Mouse (Mus musculus) retina, postnatal 1 day (tissue): ENCODE data around the gene Shc1.

Experiments used
- DNase-seq: peaks from one replicate; pipeline ENCODE4 v3.0.0-alpha.2; 2012

The Shc1 gene

DNA sequence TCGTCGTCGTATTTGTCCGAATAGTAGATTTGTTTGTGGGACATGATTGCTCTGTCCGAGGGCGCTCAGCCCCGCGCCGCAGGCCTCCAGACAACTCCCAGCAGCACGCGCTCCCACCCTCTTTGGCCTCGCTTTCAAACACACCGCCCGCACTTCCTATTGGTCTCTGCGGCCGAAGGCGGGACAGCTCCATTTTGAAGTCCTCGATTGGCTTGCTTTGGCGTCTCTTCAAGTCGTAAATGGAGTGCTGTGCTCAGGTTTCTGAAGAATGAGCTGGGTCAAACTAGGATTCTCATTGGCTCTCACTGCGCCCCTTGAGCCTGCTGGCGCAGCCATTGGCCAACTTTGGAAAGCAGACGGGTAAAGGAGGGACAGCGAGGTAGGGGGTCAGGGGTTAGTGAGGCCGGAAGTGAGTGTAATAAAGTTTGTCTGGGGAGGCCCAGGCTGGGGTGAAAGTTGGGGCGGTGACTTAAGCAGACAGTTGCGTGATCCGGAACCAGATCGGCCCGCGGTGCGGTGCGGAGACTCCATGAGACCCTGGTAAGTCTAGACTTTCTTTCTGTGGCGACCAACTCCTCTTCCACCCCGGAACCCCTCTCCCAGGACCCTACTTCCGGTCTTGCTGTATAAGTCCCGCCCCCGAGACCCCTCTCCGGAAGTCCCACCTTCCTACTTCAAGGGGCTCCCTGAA, at the start of gene Shc1, which contains the start of gene Cks1b:
Gene Shc1, plus strand, starts transcription at position 274 of the 691 bp plus-strand sequence.
Gene Cks1b, minus strand, starts transcription at position 214 of the 691 bp plus-strand sequence.
- peak; percentile 100 for DNase-seq

DNA sequence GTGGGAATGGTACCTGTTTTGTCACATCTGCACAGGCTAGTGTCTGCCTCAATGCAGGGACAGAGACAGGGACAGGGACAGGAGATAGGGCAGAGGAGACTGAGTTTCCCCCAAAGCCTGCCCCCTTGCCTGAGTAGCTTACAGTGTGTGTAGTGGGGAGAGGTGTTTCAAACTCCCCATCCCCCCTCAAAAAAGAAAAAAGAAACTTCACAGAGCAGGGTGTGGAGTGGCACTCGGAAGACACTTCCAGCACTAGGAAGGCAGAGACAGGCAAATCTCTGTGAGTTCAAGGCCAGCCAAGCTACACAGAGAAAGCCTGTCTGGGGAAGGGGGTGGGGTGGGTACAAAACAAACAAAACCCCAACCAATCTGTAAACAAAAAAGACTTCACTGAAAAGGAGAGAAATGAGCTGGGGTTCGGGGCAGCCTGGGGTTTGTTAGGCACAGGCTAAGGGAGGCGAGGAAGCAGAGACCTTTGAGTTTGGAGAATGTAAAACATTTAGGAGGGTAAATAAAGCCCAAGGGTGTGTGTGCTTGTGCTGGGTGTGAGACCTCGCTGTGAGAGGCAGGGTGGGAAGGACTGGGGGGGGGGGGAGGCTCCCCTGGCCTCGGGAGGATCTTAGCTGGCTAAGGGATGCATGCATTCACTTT, 44.5 kb upstream of the Shc1 start:
- DNase-seq = no peak

DNA sequence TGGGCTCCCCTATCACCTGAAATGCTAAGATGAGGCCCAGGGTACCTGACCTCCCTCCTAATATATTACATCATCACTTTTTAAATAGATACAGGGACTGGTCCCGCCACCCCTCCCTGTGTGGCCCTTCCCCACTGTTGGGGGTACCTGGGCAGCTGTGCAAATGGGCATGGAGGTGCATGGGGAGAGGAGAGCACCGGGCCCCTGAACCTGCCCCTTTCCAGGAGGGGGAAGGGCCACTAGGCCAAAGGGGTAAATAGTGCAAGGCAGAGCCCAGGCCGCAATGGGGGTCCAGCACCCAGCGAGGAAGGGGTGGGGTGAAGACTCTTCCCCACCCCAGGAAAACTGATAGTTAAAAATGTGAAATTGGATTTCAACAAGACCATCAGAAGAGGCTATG, 40.4 kb upstream of the Shc1 start:
- DNase-seq = no peak

DNA sequence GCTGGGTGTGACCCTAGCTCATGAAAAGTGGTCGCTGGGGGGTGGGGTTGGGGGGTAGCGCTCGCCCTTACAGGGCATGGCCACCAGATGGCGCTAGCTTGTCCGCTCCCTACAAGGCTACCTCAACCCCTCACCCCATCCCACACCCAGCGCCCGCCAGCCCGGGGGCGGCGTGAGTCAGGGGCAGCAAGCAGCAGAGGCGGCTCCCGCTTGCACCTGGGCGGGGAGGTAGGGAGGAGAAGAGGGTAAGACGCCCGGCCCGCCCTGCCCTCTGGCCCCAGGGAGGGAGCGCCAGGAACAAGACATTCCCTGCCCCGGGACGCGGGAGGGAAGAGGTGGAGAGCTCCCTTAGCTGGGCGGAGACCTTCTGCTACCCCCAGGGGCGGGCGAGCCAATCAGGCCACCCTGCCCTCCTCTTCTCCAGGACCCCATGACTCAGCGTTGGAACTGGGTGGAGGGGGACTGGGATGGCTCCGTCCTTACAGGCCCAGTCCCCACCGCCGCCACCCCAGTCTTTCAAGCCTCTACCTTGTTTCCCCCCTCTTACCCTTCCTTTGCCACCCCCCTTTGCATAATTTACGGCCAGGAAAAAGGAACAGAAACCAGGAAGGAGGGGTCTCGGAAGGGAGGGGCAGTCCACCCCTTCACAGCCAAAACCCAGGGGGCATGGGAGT, 39.7 kb upstream of the Shc1 start:
- peak; percentile 90 for DNase-seq

DNA sequence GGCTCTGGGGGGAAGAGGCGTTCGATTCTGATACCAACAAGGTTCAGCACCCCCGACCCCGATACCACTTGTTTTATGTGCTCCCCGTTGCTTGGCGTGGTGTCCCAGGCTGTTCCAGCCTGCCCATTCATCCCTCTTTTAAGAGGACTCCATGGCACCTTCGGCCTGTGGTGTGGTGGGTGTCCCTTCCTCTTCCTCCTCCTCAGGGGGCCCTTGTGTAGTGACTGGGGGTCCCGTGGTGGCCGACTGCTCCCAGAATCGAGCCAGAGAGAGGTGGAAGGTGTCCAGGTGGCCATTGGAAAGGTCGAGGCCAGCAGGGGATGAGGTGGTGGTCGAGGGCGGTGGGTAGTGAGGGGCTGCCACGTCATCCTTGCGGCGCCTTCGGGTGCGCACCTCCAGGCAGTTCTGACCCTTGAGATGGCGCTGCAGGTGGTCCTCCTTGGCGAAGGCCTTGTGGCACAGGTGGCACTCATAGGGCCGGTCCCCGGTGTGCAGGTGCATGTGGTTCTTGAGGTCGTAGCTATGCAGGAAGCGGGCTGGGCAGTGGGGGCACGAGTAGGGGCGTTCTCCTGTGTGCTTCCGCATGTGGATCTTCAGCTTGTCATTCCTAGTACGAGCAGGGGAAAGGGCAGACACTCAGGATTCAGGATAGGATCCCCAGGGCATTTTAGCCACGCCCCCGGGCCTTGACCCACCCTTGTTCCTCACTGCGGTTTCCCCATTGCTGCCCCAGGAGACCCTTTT, 38.7 kb upstream of the Shc1 start:
- no peak for DNase-seq

DNA sequence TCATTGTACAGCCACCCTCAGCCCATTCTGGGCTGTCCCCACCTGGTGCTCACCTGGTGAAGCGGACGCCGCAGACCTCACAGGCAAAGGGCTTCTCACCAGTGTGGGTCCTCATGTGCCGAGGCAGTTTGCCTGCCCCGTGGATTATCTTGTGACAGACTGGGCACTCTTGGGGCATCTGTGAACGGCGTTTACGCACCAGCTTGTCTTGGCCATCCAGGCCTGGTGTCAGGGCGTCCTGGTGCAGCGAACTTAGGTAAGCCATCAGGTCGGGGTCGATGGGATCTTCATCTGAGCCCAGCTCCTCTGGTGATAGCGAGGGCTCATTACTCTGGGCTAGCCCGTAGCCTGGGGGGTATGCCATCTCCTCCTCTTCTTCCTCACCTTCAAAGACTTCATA, 38.0 kb upstream of the Shc1 start:
- DNase-seq = no peak

DNA sequence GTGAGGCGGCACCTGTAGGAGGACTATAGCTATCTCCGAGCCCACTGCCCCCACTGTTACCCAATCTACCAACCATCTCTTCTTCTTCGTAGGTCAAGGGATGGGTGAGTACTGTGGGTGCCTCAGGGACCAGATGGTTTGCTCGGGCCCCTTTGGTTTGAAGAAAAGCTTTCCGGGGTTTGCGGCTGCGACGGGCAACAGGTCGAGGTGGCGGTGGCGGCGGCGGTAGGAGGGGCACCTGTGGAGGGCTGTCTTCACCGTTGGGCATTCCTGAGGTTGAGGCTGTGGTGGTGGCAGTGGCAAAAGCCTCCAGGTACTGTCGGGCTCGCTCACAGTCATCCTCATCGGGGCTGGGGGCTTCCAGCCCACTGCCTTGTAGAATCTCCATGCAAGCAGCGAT, 37.5 kb upstream of the Shc1 start:
- no peak for DNase-seq

DNA sequence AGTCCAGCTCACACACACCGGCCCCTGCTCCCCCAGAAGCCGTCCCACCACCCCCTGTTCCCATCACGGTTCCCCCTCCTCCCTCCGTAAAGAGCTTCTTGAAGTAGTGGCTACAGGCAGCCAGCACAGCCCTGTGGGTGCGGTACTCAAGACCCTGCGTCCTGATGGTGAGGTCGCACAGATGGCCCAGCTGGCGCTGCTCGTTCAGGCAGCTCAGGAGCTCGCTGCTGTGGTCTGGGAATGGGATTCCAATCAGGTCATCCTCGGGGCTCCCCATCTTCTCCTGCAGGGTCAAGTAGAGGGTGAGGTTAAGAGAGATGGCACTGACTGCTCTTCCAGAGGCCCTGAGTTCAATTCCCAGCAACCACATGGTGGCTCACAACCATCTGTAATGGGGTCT, 37.0 kb upstream of the Shc1 start:
- no peak for DNase-seq

DNA sequence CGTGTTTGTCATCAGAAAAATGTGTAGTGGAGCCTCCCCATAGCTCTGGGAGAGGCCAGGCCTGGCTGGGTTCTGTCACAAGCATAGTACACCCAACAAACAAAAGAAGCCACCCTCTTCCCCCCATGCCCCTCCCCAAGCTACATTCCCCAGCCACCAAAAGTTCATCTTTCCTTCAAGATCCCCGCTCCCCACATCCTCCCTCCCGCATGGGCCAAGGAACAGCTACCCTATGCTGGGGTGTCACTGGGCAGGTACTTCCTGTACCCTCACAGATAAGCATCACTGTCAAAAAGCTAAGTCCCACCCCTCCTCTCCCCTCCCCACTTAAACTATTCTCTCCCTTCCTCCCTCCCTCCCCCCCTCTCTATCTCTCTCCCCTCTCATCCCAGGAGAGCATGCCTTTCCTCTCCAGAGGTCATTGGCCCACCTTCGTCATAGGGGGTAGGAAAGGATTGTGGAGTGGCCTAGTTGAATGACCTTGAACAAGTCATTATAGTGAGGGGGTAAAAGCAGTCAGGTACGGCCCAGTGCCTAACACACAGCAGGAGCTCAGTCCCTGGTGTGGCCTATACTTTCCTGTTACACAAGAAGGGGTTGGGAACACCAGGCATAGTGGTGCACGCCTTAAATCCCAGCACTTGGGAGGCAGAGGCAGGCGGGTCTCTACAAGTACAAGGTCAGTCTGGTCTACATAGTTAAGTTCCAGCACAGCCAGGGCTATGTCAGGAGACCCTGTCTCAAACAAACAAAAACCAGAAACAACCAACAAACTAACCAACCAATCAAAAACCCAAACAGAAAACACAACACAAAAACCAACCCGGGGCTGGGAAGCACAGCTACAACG, 36.0 kb upstream of the Shc1 start:
- DNase-seq = no peak

DNA sequence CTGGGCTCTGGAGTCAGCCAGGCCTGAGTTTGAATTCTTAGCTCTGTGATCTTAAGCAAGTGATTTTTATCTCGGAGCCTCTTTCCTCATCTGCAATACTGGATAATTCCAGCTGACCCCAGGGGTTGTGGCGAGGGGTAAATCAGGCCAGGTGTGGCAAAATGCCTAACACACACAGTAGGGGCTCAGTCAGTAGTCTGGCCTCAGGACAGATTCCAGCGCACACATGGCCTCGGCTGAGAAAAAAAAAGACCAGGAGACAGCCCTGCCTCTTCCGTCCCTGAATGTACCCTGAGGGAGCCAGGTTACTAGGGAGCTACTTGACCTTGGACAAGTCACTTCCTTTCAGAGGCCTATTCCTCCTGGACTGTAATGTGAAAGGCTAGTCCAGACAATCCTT, 35.3 kb upstream of the Shc1 start:
- no peak for DNase-seq

DNA sequence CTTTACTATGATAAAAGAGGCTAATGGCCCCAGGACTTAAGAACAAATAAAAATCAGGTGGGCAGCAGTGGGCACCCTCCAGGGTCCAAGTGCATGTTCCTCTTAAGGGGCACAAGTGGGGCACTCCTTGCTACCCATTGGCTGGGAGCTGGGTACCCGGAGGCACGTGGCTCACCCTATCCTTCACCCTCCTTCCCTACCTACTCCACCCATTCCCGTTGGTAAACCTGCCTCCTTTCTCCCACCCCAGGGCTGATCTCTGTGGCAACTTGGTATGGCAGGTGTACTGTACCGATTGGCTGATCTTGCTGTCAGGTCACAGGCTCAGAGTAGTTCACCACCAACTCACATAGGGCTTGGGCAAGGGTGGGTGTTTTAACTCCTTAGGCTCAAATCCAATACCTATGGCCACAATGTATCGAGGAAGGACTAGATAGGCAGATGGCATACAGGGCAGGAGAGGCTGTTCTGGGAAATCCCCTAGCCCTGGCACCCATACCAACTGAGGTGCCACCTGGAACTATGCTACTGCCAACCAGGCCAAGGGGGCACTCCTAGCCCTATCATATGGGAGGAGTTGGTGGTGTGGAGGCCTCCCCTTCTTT, 34.5 kb upstream of the Shc1 start:
- DNase-seq = no peak

DNA sequence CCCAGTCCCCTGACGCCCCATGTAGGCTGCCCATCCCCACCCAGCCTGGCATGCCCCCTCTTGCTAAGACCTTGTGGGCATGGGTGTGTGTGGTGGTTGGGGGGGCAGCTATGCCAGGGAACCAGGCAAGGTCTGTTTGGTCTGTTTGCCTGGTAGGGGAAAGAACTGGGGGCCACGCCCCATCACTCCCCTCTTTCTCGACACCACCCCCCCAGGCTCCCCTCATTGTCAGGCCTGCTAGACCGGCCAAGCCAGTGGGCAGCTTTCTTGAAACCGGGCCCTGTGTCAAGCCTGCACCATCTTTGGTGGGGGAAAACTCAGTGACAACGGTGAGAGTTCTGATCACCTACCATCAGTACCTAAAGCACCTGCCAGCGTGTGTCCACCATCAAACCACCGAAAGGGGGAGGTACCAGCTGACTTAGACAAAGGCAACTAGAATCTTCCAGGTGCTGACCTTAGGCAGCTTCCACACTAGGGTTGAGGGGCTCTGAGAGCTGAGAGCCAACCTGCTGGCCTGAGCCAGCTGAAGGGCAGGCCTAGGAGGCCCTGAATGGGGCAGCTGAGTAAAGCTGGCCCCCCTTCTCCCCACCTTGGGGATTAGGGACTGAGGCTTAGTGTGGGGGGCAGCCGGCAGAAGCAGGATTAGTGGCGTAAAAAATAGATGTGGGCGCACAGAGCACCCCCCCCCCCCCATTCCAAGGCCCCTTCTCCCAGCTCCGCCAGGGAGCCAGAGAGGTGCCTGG, 33.7 kb upstream of the Shc1 start:
- DNase-seq = peak; percentile 73

DNA sequence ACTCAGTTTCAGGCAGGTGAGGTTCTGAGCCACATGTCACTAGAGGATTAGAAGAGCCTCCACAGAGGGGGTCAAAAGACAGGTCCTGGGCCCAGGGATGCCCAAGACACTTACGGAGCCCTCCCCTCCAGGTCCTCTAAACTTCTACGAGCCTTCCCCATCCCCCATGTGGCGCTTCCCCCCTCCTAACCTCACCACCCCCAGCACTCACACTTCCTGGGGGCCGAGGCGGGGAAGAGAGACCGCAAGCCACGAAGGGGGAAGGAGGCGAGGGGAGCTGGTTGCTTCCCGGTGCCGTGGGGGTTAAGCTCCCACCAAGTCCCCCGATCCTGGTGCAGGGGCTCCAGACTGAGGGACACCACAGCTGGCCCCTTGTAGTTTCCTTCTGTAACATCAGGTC, 32.8 kb upstream of the Shc1 start:
- DNase-seq = no peak

DNA sequence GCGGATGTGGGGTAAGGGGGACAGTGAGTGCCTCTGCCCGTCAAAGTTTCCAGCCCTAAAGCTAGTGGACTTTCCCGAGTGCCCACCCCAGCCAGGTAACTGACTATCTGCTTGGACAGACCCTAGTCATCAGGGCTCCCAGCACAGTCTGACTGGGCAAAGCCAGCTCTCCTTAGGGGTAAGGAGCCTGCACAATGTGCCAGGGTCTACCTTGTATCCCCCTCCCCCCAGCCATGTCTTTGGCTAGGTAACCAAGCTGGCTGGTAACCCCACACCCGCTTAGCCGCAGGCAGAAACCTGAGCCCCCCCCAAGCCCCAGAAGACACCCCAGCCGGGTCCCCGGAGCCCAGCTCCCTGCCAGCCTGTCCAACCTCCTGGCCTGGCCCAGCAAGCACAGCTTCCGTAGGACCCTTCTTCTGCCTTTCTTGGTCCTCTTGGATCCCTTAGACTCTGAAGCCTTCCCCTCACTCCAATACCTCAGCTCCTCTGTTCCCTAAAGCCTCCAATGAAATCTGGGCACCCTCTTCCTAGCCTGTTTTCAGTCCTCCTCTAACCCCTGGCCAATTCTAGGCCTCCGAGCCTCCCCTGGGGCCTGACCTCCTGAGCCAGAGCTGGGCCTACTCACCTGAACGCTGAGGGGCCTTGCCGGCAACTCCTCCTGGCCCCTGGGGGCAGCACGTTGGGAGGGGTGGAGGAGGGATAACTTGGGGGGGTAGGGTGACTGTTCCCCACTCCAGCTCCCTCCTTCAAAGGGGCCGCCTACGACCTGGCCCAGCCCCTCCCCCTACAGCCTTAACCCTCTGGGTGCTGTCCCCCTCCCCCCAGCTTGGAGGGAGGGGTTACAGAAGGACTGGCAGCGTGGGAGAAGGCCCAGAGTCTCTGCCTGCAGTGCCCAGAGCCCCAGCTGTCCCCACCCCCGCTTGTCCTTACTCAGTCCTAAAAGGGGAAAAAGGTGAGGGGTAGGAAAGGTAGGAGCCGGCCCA, 31.5 kb upstream of the Shc1 start:
- DNase-seq = no peak

DNA sequence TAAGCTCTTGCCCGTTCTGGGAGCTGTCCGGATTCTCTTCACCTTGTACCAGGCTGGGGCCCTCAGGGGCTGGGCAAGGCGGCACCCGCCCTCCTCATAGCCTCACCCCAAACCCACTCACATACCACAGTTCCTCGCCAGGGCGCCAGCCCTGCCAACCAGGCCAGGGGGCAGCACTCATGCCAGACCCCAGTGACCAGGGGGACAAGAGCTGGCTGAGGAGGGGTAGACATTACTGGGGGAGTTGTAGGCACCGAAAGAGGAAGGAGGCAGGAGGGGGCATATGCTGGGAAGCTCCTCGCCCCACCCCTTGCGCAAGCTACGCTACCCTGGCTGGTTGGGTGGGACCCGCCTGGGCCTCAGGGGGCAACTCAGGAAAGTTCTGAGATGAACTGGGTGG, 30.6 kb upstream of the Shc1 start:
- no peak for DNase-seq

DNA sequence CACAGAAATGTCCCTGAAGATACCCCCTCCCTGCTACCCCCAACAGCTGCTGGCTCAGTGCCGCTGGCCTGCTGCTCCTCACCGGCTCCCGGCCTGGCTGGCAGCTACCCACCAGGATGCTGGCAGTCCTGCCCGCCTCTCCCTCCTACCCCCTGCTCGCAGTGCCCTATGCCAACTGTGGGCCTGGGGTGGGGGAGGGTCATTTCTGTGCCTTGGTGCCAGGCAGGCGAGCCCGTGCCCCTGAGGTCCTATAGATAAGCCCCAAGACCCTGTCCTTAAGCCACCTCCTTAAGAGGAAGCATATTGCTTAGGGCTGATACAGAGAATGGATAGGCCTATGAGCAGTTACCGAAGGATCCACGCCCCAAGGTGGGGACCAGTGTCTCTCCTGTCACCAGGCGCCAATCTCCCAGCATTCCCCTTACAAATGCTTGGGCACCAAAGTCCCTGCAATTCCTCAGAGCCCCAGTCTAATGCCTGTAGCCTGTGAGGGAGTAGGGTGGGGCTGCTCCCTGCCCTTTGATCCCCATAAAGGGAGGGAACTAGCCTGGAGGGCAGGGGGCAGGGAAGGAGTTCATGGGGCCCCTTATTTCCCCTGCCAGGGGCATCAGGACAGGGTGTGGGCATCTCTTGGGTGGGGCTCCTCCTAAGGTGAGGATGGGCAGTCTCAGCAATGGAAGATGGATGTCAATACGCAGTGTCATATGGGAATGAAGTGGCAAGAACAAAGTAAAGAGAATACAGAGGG, 29.9 kb upstream of the Shc1 start:
- no peak for DNase-seq

DNA sequence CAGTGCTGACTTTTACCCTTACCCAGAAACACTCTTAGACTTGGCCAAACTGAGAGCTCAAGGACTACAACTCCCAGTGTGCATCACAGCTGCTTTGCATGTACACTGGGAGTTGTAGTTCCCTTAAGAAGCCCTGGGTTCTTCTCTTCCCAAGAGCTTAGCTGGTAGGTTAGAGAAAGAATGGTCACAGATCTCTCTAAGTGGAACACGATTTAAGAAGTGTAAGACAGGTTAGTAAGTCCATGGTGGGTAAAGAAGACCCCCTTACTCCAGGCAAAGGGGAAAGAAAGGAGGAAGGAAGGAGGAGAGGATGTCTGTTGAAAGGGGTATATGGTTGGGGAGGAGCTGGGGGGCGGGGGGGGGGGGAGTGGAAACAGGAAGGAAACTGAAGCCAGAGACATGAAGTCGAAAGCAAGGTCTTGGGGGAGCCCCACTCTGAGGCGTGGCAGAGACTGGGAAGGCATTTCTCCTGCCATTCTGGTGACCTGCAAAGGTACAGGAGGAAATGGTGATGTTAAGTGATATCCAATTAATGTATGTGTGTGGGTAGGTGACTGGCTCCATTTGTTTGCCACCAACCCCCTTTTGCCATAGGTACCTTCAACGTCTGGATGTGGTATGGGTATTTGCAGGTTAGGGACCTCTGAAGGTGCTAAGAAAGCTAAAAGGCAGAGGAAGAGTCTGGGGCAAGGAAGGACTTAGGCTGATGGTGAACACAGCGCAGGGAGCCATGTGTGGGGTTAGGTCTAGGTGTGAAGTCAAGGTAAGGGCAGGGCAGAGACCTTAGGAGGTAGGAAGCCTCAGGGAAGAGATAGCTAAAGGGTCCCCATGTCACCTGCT, 29.1 kb upstream of the Shc1 start:
- peak; percentile 59 for DNase-seq

DNA sequence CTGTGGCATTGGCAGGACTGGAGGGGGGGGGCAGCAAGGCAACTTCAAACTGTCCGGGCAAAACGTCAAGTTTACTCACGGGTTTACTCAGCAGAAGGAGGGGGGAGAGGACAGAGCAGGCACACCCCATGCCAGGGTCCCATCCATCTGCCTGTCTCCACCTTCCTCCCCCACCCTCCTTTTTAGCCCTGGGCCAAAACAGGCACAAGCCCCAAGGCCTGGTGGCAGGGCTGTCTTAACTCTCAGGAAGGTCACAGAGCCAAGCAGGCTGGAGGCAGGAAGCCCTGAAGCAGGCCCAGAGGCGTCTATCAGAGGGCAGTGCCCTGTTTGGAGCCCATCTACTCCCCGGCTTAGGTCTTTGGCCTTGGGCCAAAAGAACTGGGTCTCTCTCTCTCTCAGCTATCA, 28.1 kb upstream of the Shc1 start:
- DNase-seq = peak; percentile 69
